Mouse (Mus musculus): ENCODE measurements around the gene Taok3. TPM values are rescaled to one million over a fixed set of nuclear protein-coding genes. Genes with fewer than 3 reads are reported as not detected.

Taok3 gene
- polyA plus RNA-seq, 1 experiment from 2014 or later: 16.1 TPM

DNA sequence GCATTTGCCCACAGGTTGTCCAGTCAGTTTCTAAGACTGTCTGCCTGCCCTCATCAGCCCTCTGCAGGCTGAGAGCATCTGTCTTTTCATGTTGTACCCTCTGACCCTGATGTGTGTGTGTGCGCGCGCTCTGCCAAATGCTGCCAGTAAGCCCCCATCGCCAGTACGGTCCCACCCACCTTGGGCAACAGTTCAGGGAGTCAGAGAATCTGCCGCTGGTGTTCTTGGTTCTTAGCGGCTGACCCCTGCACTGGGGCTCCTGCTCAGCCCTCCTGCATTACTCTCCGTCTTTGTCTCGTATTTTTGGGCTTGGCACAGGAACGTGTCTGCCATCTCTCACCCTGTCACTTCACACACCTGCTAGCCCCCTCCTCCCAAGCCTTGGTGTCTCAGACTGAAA is 17.1 kb downstream of the Taok3 start:
- Histone ChIP-seq H3K4me2 (ENCODE audit: low read length) (peak overlapping the region; percentile 11; the same call in 1 of the 2 replicates), H3K36me3 (ENCODE audit: insufficient read depth, low read length) (no peaks in the 10 kb centered on the region), H3K9ac (ENCODE audit: low read depth, low read length) (no peak overlapping the region), H3K4me1 (replicated peaks; ENCODE audit: insufficient read depth, low read length) (peaks cover 22% of the 10 kb centered on the region), H3K9me3 (replicated peaks; ENCODE audit: low read length) (no peaks in the 10 kb centered on the region), H3K27me3 (ENCODE audit: insufficient read depth, low read length) (no peaks in the 10 kb centered on the region), H3K27ac (no peak overlapping the region), H3K4me3 (replicated peaks; ENCODE audit: low read depth, low read length) (no peak overlapping the region)
- TF ChIP-seq CTCF (IDR thresholded peaks at IDR 0.05; ENCODE audit: low read depth): no peak
- WGBS: 34% methylated on average over 10 of the region's 10 CpGs
- DNase-seq (ENCODE audit: low spot score) (no peak), ATAC-seq (replicated peaks; ENCODE audit: low FRiP score, low read depth) (no peak)

DNA sequence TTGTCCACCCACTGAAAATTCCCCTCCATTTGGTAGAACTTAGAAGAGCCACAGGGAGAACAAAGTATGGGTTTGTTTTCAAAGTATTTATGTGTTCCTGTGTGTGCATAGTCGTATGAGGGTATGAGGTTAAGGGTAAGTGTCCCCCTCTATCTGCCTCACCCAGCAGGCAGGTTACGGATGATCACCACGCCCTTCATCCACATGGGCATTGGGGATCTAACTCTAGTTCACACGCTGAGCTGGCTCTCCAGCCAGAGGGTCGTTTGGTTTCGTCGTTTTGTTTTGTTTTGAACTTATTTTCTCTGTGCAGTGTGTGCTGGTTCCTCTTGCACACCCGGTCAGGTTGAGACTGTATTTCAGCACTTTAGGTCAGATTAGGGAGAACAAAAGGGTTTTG is 17.7 kb downstream of the Taok3 start:
- Histone ChIP-seq H3K9ac (ENCODE audit: low read depth, low read length) (no peak overlapping the region), H3K36me3 (ENCODE audit: insufficient read depth, low read length) (no peaks in the 10 kb centered on the region), H3K4me2 (ENCODE audit: low read length) (no peak overlapping the region), H3K4me1 (replicated peaks; ENCODE audit: insufficient read depth, low read length) (peaks cover 22% of the 10 kb centered on the region), H3K4me3 (replicated peaks; ENCODE audit: low read depth, low read length) (no peak overlapping the region), H3K27me3 (ENCODE audit: insufficient read depth, low read length) (no peaks in the 10 kb centered on the region), H3K27ac (no peak overlapping the region), H3K9me3 (replicated peaks; ENCODE audit: low read length) (no peaks in the 10 kb centered on the region)
- DNase-seq (ENCODE audit: low spot score): no peak
- 59% methylated on average over 8 of the region's 8 CpGs for WGBS
- no peak for TF ChIP-seq CTCF (IDR thresholded peaks at IDR 0.05; ENCODE audit: low read depth)
- ATAC-seq (replicated peaks; ENCODE audit: low FRiP score, low read depth): no peak

DNA sequence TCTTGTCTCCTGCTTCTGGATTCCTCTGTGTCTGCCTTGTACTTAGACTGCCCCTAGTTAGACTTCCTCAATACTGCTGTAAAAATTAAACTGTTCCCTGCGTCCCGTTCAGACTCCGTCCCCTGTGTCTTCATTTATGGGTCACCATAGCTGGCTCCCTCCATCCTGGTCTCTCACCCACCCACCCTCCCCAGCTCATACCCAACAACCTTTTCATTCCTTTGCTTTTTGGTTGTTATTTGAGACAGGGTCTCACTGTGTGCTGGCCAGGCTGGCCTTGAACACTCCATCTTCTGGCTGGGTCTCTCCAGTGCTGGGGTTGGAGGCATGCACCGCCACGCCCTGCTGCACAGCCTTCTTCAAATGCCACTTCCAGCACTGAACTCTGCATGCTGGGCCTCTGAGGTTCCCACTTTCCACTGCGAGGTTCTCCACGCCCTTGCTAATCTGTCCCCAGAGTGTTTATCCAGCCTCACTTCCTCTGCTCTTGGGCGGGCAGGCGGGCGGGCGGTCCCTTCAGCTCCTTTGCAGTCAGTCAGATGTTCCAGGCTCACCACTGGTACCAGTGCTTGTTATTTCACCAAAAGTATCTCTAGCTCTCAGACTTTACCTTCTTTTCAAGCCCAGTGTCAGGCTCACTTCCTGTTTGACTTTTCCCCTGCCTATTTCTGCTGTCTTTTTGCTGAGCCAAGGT is 18.5 kb downstream of the Taok3 start:
- no peak for ATAC-seq (replicated peaks; ENCODE audit: low FRiP score, low read depth)
- Histone ChIP-seq H3K9me3 (replicated peaks; ENCODE audit: low read length) (no peaks in the 10 kb centered on the region), H3K4me3 (replicated peaks; ENCODE audit: low read depth, low read length) (no peak overlapping the region), H3K27ac (no peak overlapping the region), H3K4me1 (replicated peaks; ENCODE audit: insufficient read depth, low read length) (peaks cover 22% of the 10 kb centered on the region), H3K9ac (ENCODE audit: low read depth, low read length) (no peak overlapping the region), H3K36me3 (ENCODE audit: insufficient read depth, low read length) (no peaks in the 10 kb centered on the region), H3K4me2 (ENCODE audit: low read length) (no peak overlapping the region), H3K27me3 (ENCODE audit: insufficient read depth, low read length) (no peaks in the 10 kb centered on the region)
- no peak for DNase-seq (ENCODE audit: low spot score)
- 61% methylated on average over 11 of the region's 11 CpGs for WGBS
- TF ChIP-seq CTCF (IDR thresholded peaks at IDR 0.05; ENCODE audit: low read depth): no peak

DNA sequence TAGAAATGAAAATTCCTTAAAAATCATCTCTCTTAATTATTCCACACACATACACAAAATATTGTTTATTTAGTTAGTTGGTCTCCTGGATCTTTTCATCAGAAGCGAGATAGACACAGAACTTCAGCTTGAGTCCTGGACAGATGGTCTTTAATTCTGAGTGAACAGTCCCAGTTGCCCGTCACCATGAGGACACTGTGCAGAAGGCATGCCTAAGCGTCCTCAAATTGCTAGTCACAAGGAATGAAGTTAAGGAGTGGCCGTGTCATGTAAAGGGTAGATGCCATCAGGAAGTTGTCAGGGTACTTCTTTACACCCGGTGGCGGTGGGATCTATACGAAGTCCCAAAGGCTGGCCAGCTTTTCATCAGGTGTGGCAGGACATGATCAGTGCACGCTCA is 19.9 kb downstream of the Taok3 start:
- ATAC-seq (replicated peaks; ENCODE audit: low FRiP score, low read depth) (no peak), DNase-seq (ENCODE audit: low spot score) (no peak)
- Histone ChIP-seq H3K4me1 (replicated peaks; ENCODE audit: insufficient read depth, low read length) (peaks cover 22% of the 10 kb centered on the region), H3K9ac (ENCODE audit: low read depth, low read length) (no peak overlapping the region), H3K36me3 (ENCODE audit: insufficient read depth, low read length) (no peaks in the 10 kb centered on the region), H3K27me3 (ENCODE audit: insufficient read depth, low read length) (no peaks in the 10 kb centered on the region), H3K9me3 (replicated peaks; ENCODE audit: low read length) (no peaks in the 10 kb centered on the region), H3K4me3 (replicated peaks; ENCODE audit: low read depth, low read length) (no peak overlapping the region), H3K27ac (no peak overlapping the region), H3K4me2 (ENCODE audit: low read length) (no peak overlapping the region)
- WGBS: 73% methylated on average over 8 of the region's 8 CpGs
- no peak for TF ChIP-seq CTCF (IDR thresholded peaks at IDR 0.05; ENCODE audit: low read depth)

DNA sequence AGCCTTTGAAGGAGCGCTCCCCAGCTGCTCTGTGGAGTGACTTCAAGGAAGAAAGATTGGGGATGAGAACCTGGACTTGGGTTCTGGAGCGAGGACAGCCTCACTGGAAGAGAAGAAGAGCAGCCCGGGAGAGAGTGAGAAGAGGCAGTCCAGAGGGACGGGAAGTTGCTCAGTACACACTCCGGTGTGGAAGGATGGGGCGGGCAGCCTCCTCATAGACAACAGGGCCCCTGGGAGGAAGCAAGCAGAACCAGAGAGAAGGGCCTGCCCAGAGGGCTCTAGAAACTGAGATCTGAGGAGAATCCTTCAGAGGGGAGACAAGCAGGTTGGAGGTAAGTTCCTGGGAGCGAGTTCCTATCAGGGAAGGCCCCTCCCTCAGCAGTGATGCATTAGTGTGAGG is 20.4 kb downstream of the Taok3 start:
- TF ChIP-seq CTCF (IDR thresholded peaks at IDR 0.05; ENCODE audit: low read depth): no peak
- H3K4me1 ChIP-seq (replicated peaks; ENCODE audit: insufficient read depth, low read length): peaks cover 17% of the 10 kb centered on the region
- H3K9ac ChIP-seq (ENCODE audit: low read depth, low read length): no peak overlapping the region
- no peak overlapping the region for H3K27ac ChIP-seq
- no peak overlapping the region for H3K4me3 ChIP-seq (replicated peaks; ENCODE audit: low read depth, low read length)
- H3K9me3 ChIP-seq (replicated peaks; ENCODE audit: low read length): no peaks in the 10 kb centered on the region
- no peak overlapping the region for H3K4me2 ChIP-seq (ENCODE audit: low read length)
- ATAC-seq (replicated peaks; ENCODE audit: low FRiP score, low read depth): no peak
- H3K27me3 ChIP-seq (ENCODE audit: insufficient read depth, low read length): no peaks in the 10 kb centered on the region
- no peak for DNase-seq (ENCODE audit: low spot score)
- no peaks in the 10 kb centered on the region for H3K36me3 ChIP-seq (ENCODE audit: insufficient read depth, low read length)
- WGBS: 68% methylated on average over 7 of the region's 7 CpGs

DNA sequence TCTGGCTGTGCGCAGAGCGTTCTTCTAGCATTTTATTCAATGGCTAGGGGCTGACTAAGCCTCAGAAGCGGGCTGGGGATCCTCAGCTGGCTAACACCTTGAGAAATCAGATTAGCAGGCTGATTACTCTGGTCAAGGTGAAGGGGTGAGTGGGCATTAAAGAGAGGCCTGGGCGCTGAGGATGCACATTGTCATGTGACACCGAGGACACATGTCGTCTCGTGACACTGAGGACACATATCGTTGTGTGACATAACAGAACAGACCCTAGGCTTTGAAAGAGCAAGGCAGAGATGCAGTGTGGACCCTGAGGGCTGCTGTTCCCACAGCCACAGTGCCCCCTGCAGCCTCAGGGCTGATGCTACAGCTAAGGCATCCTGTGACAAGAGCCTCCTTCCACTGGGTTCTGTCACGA is 23.8 kb downstream of the Taok3 start:
- Histone ChIP-seq H3K27me3 (ENCODE audit: insufficient read depth, low read length) (no peaks in the 10 kb centered on the region), H3K27ac (no peak overlapping the region), H3K36me3 (ENCODE audit: insufficient read depth, low read length) (no peaks in the 10 kb centered on the region), H3K9me3 (replicated peaks; ENCODE audit: low read length) (no peaks in the 10 kb centered on the region; the same call in 1 of the 2 replicates), H3K4me3 (replicated peaks; ENCODE audit: low read depth, low read length) (no peak overlapping the region), H3K4me2 (ENCODE audit: low read length) (no peak overlapping the region), H3K4me1 (replicated peaks; ENCODE audit: insufficient read depth, low read length) (peaks cover under 1% of the 10 kb centered on the region; the same call in 1 of the 2 replicates), H3K9ac (ENCODE audit: low read depth, low read length) (no peak overlapping the region)
- WGBS: 50% methylated on average over 9 of the region's 9 CpGs
- DNase-seq (ENCODE audit: low spot score): peak; percentile 46
- ATAC-seq (replicated peaks; ENCODE audit: low FRiP score, low read depth): no peak; the same call in 1 of the 2 replicates
- TF ChIP-seq CTCF (IDR thresholded peaks at IDR 0.05; ENCODE audit: low read depth): peak; percentile 72

DNA sequence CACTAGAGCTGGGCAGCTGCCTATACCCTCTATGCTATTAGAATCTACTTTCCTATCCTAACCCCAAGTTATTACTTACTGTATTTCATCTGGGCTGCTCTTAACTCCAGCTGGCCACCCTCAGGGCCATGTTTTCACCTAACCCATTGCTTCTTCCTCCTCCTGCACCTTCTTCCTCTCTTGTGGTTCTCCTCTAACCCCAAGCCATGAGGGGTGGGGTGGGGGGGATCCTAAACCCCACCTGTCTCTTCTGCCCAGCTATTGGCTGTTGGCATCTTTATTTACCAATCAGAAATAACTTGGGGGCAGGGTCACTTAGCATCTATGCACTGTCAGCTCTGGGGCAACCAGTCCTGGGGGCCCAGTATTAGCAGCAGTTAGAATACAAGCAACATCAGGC is 26.2 kb downstream of the Taok3 start:
- H3K4me3 ChIP-seq (replicated peaks; ENCODE audit: low read depth, low read length): no peak overlapping the region
- no peak for TF ChIP-seq CTCF (IDR thresholded peaks at IDR 0.05; ENCODE audit: low read depth)
- H3K4me2 ChIP-seq (ENCODE audit: low read length): no peak overlapping the region
- H3K27me3 ChIP-seq (ENCODE audit: insufficient read depth, low read length): no peaks in the 10 kb centered on the region
- no peaks in the 10 kb centered on the region for H3K4me1 ChIP-seq (replicated peaks; ENCODE audit: insufficient read depth, low read length)
- H3K27ac ChIP-seq: no peak overlapping the region
- no peaks in the 10 kb centered on the region for H3K36me3 ChIP-seq (ENCODE audit: insufficient read depth, low read length)
- DNase-seq (ENCODE audit: low spot score): no peak
- ATAC-seq (replicated peaks; ENCODE audit: low FRiP score, low read depth): no peak
- H3K9ac ChIP-seq (ENCODE audit: low read depth, low read length): no peak overlapping the region
- H3K9me3 ChIP-seq (replicated peaks; ENCODE audit: low read length): no peaks in the 10 kb centered on the region; the same call in 1 of the 2 replicates

Measured in kidney, postnatal 0 days (tissue).